In the genomic region with DNA sequence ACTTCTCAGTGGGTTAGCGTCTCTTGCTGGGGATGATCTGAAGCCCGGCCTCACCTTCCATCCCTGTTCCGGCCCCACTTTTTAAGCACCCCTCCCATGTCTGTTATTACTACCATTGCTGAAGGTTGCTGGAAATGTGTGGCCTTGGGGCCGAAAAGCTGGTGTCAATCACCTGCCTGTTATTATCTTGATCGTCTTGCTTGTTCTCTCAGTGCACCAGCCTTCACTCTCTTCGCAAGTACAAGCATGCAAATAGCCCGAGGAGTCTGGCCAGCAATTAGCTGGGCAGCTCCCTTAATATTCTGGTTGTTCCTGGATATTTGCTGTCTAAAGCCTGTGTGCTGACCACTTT, we compare ENCODE assay signal across 7 mouse cellular contexts. TPM values are rescaled to one million over a fixed set of nuclear protein-coding genes. Genes with fewer than 3 reads are reported as not detected.
DNase-seq lines count a peak whose midpoint lies in the region; ATAC-seq and TF ChIP-seq lines count a peak whose summit lies in the region.

No protein-coding gene starts in this region.

- dilution Hi-C loops in CH12.LX (cut with MboI; ENCODE audit: extremely low pct_ligation_motif_present, extremely low pct_unique_long_range_greater_than_20kb, low sequenced_read_pairs): no loop called here

- no peak for DNase-seq in CH12.LX (ENCODE audit: extremely low read depth)
- DNase-seq in kidney, postnatal 0 days (ENCODE audit: low spot score): peak; percentile 33
- DNase-seq in midbrain, embryonic 14.5 days: no peak
- DNase-seq in layer of hippocampus, postnatal 36 days: no peak
- no peak for DNase-seq in adrenal gland, postnatal 4 days (ENCODE audit: low spot score in 2 of 2)

- H3K79me2 ChIP-seq in C2C12 (ENCODE audit: control insufficient read depth, insufficient read depth): peaks cover 61% of the 10 kb centered on the region
- H3K79me2 ChIP-seq in CH12.LX (replicated peaks; ENCODE audit: control insufficient read depth, extremely low read depth, insufficient read depth, poor library complexity, severe bottlenecking): peaks cover 33% of the 10 kb centered on the region

- no peaks in the 10 kb centered on the region for H3K9me3 ChIP-seq in CH12.LX (replicated peaks; ENCODE audit: low read length)
- H3K9me3 ChIP-seq in kidney, postnatal 0 days (replicated peaks; ENCODE audit: low read length): no peaks in the 10 kb centered on the region
- H3K9me3 ChIP-seq in midbrain, embryonic 14.5 days (ENCODE audit: control insufficient read depth, low read length): no peaks in the 10 kb centered on the region

- peaks cover 45% of the 10 kb centered on the region for H3K79me3 ChIP-seq in C2C12 (ENCODE audit: low read depth)

- H3K36me3 ChIP-seq in C2C12 (ENCODE audit: control insufficient read depth, insufficient read depth) (no peaks in the 10 kb centered on the region), CH12.LX (replicated peaks in 1 of 2; ENCODE audit: control insufficient read depth in 1 of 2, insufficient read depth in 1 of 2, low read length in 1 of 2) (peaks cover 2 to 19% of the 10 kb centered on the region in 2 experiments)
- no peaks in the 10 kb centered on the region for H3K36me3 ChIP-seq in kidney, postnatal 0 days (ENCODE audit: insufficient read depth, low read length)
- H3K36me3 ChIP-seq in midbrain, embryonic 14.5 days (ENCODE audit: control insufficient read depth, insufficient read depth, low read length): no peaks in the 10 kb centered on the region

- WGBS in kidney, postnatal 0 days: under 1% methylated on average over 7 of the region's 7 CpGs
- 2% methylated on average over 7 of the region's 7 CpGs for WGBS in midbrain, embryonic 14.5 days

- H3K4me3 ChIP-seq in C2C12 (ENCODE audit: insufficient read depth, poor library complexity, severe bottlenecking) (peak overlapping the region; percentile 75), CH12.LX (replicated peaks in 1 of 3; ENCODE audit: low read depth in 2 of 3, low read length in 2 of 3, poor library complexity in 1 of 3) (peak overlapping the region; percentile 83 to 91 (median 85))
- H3K4me3 ChIP-seq in kidney, postnatal 0 days (replicated peaks; ENCODE audit: low read depth, low read length): peak overlapping the region; percentile 94
- H3K4me3 ChIP-seq in midbrain, embryonic 14.5 days (replicated peaks; ENCODE audit: low read depth, low read length): peak overlapping the region; percentile 98

- H3K4me2 ChIP-seq in CH12.LX (ENCODE audit: insufficient read depth, low read depth, poor library complexity, severe bottlenecking): peak overlapping the region; percentile 88
- peak overlapping the region; percentile 93 for H3K4me2 ChIP-seq in kidney, postnatal 0 days (ENCODE audit: low read length)
- peak overlapping the region; percentile 83 for H3K4me2 ChIP-seq in midbrain, embryonic 14.5 days (ENCODE audit: low read length)

- no peak for TF ChIP-seq RAD21 in CH12.LX (IDR thresholded peaks at IDR 0.05; ENCODE audit: low read depth, low read length)

- no peak for TF ChIP-seq EP300 in CH12.LX (IDR thresholded peaks at IDR 0.05; ENCODE audit: low read length)

- TF ChIP-seq CTCF in C2C12 (IDR thresholded peaks at IDR 0.05; ENCODE audit: control insufficient read depth, insufficient read depth, insufficient read length) (no peak), CH12.LX (conservative IDR thresholded peaks at IDR 0.05 in 1 of 2, IDR thresholded peaks at IDR 0.05 in 1 of 2; ENCODE audit: low read depth in 2 of 2, low read length in 2 of 2) (no peak)
- no peak for TF ChIP-seq CTCF in kidney, postnatal 0 days (IDR thresholded peaks at IDR 0.05; ENCODE audit: low read depth)

- H3K9ac ChIP-seq in CH12.LX (ENCODE audit: insufficient read depth, low read depth): peak overlapping the region; percentile 96
- H3K9ac ChIP-seq in kidney, postnatal 0 days (ENCODE audit: low read depth, low read length): peak overlapping the region; percentile 96
- peak overlapping the region; percentile 96 for H3K9ac ChIP-seq in midbrain, embryonic 14.5 days (replicated peaks; ENCODE audit: low read length)

- in situ Hi-C loops in CH12.LX (cut with MboI; ENCODE audit: low pct_ligation_motif_present, low pct_unique_long_range_greater_than_20kb, low sequenced_read_pairs): loop anchor here (5.0 kb wide), 1 partner anchor 34 kb away; no protein-coding TSS in a partner anchor

- ATAC-seq in erythroid progenitor cell, adult 5-6 weeks (replicated peaks; ENCODE audit: low FRiP score, poor library complexity, severe bottlenecking): peak; percentile 22
- ATAC-seq in kidney, postnatal 0 days (replicated peaks; ENCODE audit: low FRiP score, low read depth): no peak
- ATAC-seq in midbrain, embryonic 14.5 days (ENCODE audit: low FRiP score, low TSS enrichment): no peak

- H3K4me1 ChIP-seq in CH12.LX (ENCODE audit: control insufficient read depth in 1 of 2, insufficient read depth in 2 of 2): peaks cover 7 to 33% of the 10 kb centered on the region in 2 experiments
- peaks cover 19% of the 10 kb centered on the region; the same call in 1 of the 2 replicates for H3K4me1 ChIP-seq in kidney, postnatal 0 days (replicated peaks; ENCODE audit: insufficient read depth, low read length)
- H3K4me1 ChIP-seq in midbrain, embryonic 14.5 days (ENCODE audit: control insufficient read depth, insufficient read depth, low read length): peaks cover 26% of the 10 kb centered on the region

- H3K27me3 ChIP-seq in C2C12 (ENCODE audit: control insufficient read depth, insufficient read depth, insufficient read length): no peaks in the 10 kb centered on the region
- no peaks in the 10 kb centered on the region for H3K27me3 ChIP-seq in CH12.LX (replicated peaks)
- H3K27me3 ChIP-seq in kidney, postnatal 0 days (ENCODE audit: insufficient read depth, low read length): no peaks in the 10 kb centered on the region
- no peaks in the 10 kb centered on the region for H3K27me3 ChIP-seq in midbrain, embryonic 14.5 days (ENCODE audit: control insufficient read depth, insufficient read depth, low read length)

- no peak for TF ChIP-seq POLR2A in CH12.LX (IDR thresholded peaks at IDR 0.05; ENCODE audit: low read depth, low read length)

- H3K27ac ChIP-seq in CH12.LX (ENCODE audit: insufficient read depth, low read depth): no peak overlapping the region
- H3K27ac ChIP-seq in kidney, postnatal 0 days: peak overlapping the region; percentile 88; the same call in 1 of the 2 replicates
- H3K27ac ChIP-seq in midbrain, embryonic 14.5 days (replicated peaks; ENCODE audit: low read depth, low read length): 0 out of 2 replicates have a peak overlapping the region, but pooled peaks have one; percentile 89

- H3ac ChIP-seq in C2C12 (ENCODE audit: control insufficient read depth, insufficient read length, low read depth): peak overlapping the region; percentile 94

TF ChIP-seq in C2C12, 6 proteins besides CTCF, POLR2A, EP300 and RAD21 (continues in another document):
- no peak for TF ChIP-seq MAX (IDR thresholded peaks at IDR 0.05)

RNA-seq across cellular contexts. Expression of a gene that starts 1.3 kb away (rescaled TPM):
- polyA plus RNA-seq in C2C12 (2012; fragmentation: generic; extraction: Trizol): 8.1 TPM
- total RNA-seq in CH12.LX (2012; rRNA removed): 17.0 and 17.4 TPM in 2 replicates
- 10.2 and 11.9 TPM in 2 replicates for total RNA-seq in CH12.LX (2014; rRNA removed)
- 14.2 and 15.1 TPM in 2 replicates for polyA plus RNA-seq in CH12.LX (2012; ENCODE audit: insufficient read length, low read depth)
- total RNA-seq in erythroid progenitor cell, adult 5-6 weeks (2015; ENCODE audit: low replicate concordance): 2.5 and 2.9 TPM in 2 replicates
- total RNA-seq in erythroid progenitor cell, adult 5-6 weeks (2017; ENCODE audit: low replicate concordance): 5.4 and 6.0 TPM in 2 replicates
- 2.4 and 2.6 TPM in 2 replicates for polyA plus RNA-seq in kidney, postnatal 0 days (2015; fragmentation: Nextera tagmentation; extraction: Ambion mirVana)
- polyA plus RNA-seq in midbrain, embryonic 14.5 days (2014; fragmentation: Nextera tagmentation; extraction: Ambion mirVana): 6.9 and 10.4 TPM in 2 replicates
- total RNA-seq in layer of hippocampus, postnatal 36 days (2021): 10 to 100 TPM; 83.8 to 83.9 TPM
- 10 to 100 TPM; 25.6 to 27.4 TPM for total RNA-seq in adrenal gland, postnatal 4 days (2021)

RNA-seq across cellular contexts. Expression of a gene that starts 11.7 kb away (rescaled TPM):
- polyA plus RNA-seq in C2C12 (2012; fragmentation: generic; extraction: Trizol) (0.05 TPM), CH12.LX (2012; ENCODE audit: insufficient read length, low read depth) (0.03 and 0.05 TPM in 2 replicates)
- total RNA-seq in CH12.LX (2012; rRNA removed) (0.04 and 0.08 TPM in 2 replicates), CH12.LX (2014; rRNA removed) (not detected in 2 replicates)
- not detected in 2 replicates for total RNA-seq in erythroid progenitor cell, adult 5-6 weeks (2015; ENCODE audit: low replicate concordance)
- total RNA-seq in erythroid progenitor cell, adult 5-6 weeks (2017; ENCODE audit: low replicate concordance): 0.15 TPM in 1 of 2 replicates, not detected in the other
- 0.05 and 0.06 TPM in 2 replicates for polyA plus RNA-seq in kidney, postnatal 0 days (2015; fragmentation: Nextera tagmentation; extraction: Ambion mirVana)
- polyA plus RNA-seq in midbrain, embryonic 14.5 days (2014; fragmentation: Nextera tagmentation; extraction: Ambion mirVana): 0.30 and 0.36 TPM in 2 replicates
- under 1 TPM; 0.23 to 0.30 TPM for total RNA-seq in layer of hippocampus, postnatal 36 days (2021)
- 10 to 100 TPM; 10.3 to 11.1 TPM for total RNA-seq in adrenal gland, postnatal 4 days (2021)

RNA-seq across cellular contexts. Expression of a gene that starts 48.1 kb away (rescaled TPM):
- polyA plus RNA-seq in C2C12 (2012; fragmentation: generic; extraction: Trizol) (48.5 TPM), CH12.LX (2012; ENCODE audit: insufficient read length, low read depth) (123 and 124 TPM in 2 replicates)
- total RNA-seq in CH12.LX (2012; rRNA removed) (101 and 106 TPM in 2 replicates), CH12.LX (2014; rRNA removed) (153 and 158 TPM in 2 replicates)
- total RNA-seq in erythroid progenitor cell, adult 5-6 weeks (2015; ENCODE audit: low replicate concordance): 13.4 and 15.5 TPM in 2 replicates
- total RNA-seq in erythroid progenitor cell, adult 5-6 weeks (2017; ENCODE audit: low replicate concordance): 3.6 and 5.9 TPM in 2 replicates
- polyA plus RNA-seq in kidney, postnatal 0 days (2015; fragmentation: Nextera tagmentation; extraction: Ambion mirVana): 54.3 and 56.9 TPM in 2 replicates
- 39.4 and 46.7 TPM in 2 replicates for polyA plus RNA-seq in midbrain, embryonic 14.5 days (2014; fragmentation: Nextera tagmentation; extraction: Ambion mirVana)
- total RNA-seq in layer of hippocampus, postnatal 36 days (2021): 10 to 100 TPM; 26.8 to 27.4 TPM
- total RNA-seq in adrenal gland, postnatal 4 days (2021): 10 to 100 TPM; 33.7 to 39.6 TPM

RNA-seq across cellular contexts. Expression of a gene that starts 51.7 kb away (rescaled TPM):
- polyA plus RNA-seq in C2C12 (2012; fragmentation: generic; extraction: Trizol): 23.9 TPM
- total RNA-seq in CH12.LX (2012; rRNA removed): 2.1 and 4.2 TPM in 2 replicates
- total RNA-seq in CH12.LX (2014; rRNA removed): 0.89 and 1.2 TPM in 2 replicates
- polyA plus RNA-seq in CH12.LX (2012; ENCODE audit: insufficient read length, low read depth): 4.9 and 5.6 TPM in 2 replicates
- total RNA-seq in erythroid progenitor cell, adult 5-6 weeks (2015; ENCODE audit: low replicate concordance): 76.8 and 82.6 TPM in 2 replicates
- 65.7 and 71.1 TPM in 2 replicates for total RNA-seq in erythroid progenitor cell, adult 5-6 weeks (2017; ENCODE audit: low replicate concordance)
- 5.4 and 5.7 TPM in 2 replicates for polyA plus RNA-seq in kidney, postnatal 0 days (2015; fragmentation: Nextera tagmentation; extraction: Ambion mirVana)
- 7.8 and 13.1 TPM in 2 replicates for polyA plus RNA-seq in midbrain, embryonic 14.5 days (2014; fragmentation: Nextera tagmentation; extraction: Ambion mirVana)
- 10 to 100 TPM; 73.4 to 75.4 TPM for total RNA-seq in layer of hippocampus, postnatal 36 days (2021)
- 10 to 100 TPM; 37.9 to 38.6 TPM for total RNA-seq in adrenal gland, postnatal 4 days (2021)

Comparison
In these comparisons a context has a peak if more than half of its experiments do, and no peak if none do; other contexts are left out.
1. RNA of a gene that starts 11.7 kb away (total RNA-seq): 10.3 to 11.1 TPM in adrenal gland, postnatal 4 days; 0.23 to 0.30 TPM in layer of hippocampus, postnatal 36 days, 0.15 TPM in erythroid progenitor cell, adult 5-6 weeks and 0.04 to 0.08 TPM in CH12.LX; every median in the first group is over 4 times any median in the second.
2. Peak in every context shown above with its lines, with median percentiles within 50 percentile points of each other: H3K4me3 ChIP-seq, H3K4me2 ChIP-seq and H3K9ac ChIP-seq.